Mouse (Mus musculus) ES-CJ7 (cell line): Measurements from ENCODE around the gene Ndufab1.

Experiments used
- DNase-seq: peaks from one replicate; pipeline ENCODE4 v3.0.0; 2011; ENCODE audit warnings: low read depth, low spot score

The Ndufab1 gene

DNA sequence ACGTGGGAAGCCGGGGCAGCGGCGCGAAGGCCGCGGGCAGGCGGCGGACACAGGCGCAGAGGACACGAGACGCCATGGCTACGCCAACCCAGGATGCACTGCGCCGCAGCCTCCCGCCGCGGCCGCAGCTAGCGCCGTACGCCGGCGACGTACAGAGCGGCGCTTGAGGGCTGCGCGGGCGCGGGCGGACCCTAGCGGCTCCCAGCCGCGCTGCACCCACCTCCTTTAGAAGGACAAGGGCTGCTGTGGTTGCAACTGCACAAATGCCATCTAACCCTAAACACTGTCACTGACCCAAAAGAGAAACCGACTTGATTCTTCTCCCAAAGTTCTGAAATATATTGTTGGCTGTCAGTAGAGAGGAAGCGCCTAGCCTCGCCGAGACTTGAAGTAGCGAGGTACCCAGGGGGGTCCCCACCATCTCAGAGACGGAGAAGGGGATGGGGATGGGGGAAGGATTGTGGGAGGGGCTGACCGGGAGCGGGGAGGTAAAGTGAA, at the start of gene Ndufab1:
Gene Ndufab1, minus strand, starts transcription at position 140 of the 498 bp plus-strand sequence.
- DNase-seq: peak; percentile 89

GRCm38 (mm10) chr7:122140991-122141390, 39.3 kb upstream of the Ndufab1 start:
- DNase-seq: no peak

DNA sequence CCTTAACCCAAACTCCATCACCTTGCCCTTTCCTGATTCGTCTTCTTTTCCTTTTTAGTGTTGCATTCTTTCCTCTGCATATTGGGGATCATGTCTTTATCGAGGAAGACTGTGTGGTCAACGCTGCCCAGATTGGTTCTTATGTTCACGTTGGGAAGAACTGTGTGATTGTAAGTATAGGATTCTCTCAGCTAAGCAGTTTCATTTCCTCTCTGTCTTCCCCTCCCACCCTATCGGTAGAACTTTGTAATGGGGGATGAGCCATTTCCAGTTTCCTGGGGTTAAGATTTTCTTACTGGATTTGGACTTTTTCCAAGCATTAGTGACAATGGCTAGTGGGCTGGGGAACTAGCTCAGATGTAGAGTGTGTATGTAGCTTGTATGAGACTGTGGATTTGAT, 36.5 kb upstream of the Ndufab1 start:
- no peak for DNase-seq

DNA sequence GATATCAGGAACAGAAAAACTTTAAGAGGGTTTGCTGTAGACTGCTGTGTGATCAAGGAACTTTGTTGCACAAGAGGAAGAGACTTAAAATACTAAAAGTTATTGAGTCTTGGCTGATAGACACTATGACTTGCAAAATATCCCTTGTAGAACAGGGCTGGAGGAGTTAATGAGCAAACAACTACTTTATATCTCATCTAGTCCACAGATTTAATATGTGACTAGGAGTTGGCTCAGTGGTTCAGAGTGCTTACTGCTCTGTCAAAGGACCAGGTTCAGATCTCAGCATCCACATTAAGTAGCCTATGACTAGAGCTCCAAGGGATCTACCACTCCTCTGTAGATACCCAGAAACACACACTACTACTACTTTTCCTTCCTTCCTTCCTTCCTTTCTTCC, 35.4 kb upstream of the Ndufab1 start:
- no peak for DNase-seq

- peak; percentile 68 for DNase-seq
These were observed 33.4 kb upstream of the Ndufab1 start for GRCm38 (mm10) chr7:122135070-122135469.

- DNase-seq: no peak
These were observed 31.6 kb upstream of the Ndufab1 start for GRCm38 (mm10) chr7:122133338-122133625.

DNA sequence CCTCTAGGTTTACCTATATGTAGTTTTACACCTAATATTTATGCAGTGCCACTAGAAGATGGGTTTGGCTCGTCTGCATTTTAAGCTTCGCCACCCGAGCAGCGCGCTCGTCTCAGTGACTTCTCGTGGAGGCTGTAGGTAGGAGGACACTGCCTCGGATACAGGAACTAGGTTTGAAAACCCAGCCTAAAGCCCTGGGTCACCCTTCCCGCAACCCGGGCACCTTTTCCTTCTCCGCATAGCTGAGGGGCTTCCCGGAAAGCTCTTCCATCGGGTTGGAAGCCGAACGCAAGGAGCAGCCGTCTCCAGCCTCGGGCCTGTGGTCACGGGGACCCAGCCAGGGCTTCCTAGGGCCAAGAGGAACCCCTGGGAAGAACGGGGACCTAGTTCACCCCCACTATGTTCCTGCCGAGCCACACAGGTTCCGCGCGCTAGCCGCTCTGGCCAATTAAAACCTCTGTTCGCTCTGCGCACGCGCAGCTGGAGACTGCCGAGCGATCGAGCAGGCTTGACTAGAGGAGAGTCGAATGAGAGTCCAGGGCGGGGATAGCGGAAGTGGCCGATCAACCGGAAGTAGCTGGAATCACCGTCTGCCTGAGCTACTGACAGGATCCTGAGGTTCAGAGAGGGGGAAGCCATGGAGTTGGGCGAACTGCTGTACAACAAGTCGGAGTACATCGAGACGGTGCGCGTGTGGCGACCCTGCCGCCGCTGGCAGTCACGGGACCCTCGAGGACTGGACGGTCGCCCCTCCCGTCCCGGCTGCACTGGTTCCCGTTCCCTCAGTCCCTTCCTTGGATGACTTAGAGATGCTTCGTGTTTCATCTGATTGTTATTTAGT, 31.0 kb upstream of the Ndufab1 start, which contains the start of the genes Palb2 and Dctn5:
Gene Palb2, minus strand, starts transcription at position 489 of the 841 bp plus-strand sequence.
Gene Dctn5, plus strand, starts transcription at position 545 of the 841 bp plus-strand sequence.
- DNase-seq: peak; percentile 96

- DNase-seq: no peak
These were observed 30.1 kb upstream of the Ndufab1 start for GRCm38 (mm10) chr7:122131834-122132233.

GRCm38 (mm10) chr7:122126946-122127345, 25.3 kb upstream of the Ndufab1 start:
- DNase-seq: no peak

DNA sequence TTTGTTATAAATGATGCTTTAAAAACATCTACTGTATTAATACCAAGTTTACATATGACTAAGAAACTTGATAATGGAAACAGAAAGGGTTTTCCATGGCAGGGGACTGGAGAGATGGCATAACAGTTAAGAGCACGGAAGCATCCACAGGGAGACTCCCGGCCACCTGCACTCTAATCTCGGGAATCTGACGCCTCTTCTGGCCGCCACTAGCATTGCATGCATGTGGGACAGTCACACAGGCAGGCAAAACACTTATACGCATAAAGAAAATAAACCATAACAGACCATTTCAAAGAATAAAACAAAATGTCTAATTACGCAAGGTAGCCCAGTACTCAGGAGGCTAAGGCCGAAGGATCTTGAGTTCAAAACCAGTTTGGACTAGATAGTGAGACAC, 23.9 kb upstream of the Ndufab1 start:
- peak; percentile 30 for DNase-seq

- DNase-seq: no peak
These were observed 21.8 kb upstream of the Ndufab1 start for GRCm38 (mm10) chr7:122123518-122123917.

GRCm38 (mm10) chr7:122108206-122108605, 6.5 kb upstream of the Ndufab1 start:
- no peak for DNase-seq

DNA sequence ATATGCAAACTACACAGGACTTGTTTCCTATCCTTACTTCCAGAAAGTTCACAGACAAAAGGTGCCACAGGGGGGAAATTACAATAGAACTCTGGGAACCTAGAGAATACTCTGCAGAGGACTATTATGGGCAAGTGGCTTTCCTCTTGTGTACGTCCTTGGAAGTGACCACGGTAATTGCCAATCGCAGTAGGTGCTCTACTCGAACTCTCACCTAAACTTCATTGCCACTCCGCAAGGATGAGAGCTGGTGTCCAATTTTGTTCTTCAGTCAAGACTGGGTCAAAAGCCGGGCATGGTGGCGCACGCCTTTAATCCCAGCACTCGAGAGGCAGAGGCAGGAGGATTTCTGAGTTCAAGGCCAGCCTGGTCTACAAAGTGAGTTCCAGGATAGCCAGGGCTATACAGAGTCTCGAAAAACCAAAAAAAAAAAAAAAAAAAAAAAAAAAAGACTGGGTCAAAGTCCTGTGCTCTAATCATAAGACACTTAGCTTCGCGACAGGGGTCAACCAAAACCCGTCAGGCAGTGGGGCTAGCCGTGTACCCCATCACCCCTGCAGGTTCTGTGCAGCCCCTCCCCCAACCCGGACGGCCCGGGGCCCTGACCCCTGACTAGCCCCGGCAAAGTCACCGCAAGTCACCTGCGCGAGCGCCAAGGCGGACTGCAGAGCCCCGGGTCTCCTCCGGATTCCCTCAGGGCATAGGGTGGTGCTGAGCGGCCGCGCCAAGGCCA, 506 bp downstream of the Ndufab1 start:
- DNase-seq: peak; percentile 42

DNA sequence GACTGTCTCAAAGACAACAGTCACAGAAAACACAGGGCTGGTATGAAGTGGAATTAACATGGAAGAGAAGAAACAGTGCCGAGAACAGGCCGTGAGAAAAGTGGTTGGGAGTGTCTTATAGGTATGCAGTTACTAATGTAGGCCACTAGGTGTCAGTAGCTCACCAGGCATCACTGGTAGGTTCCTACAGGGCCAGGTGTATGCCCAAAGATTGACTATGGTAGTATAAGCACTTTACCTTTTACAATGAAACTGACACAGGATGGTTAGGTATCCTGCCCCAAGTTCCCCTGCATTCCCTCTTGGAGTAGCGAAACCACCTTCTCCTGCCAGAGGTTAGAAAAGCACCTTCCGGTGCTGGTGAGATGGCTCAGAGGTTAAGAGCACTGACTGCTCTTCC, 2.5 kb downstream of the Ndufab1 start:
- DNase-seq: peak; percentile 87

GRCm38 (mm10) chr7:122098009-122098408, 3.7 kb downstream of the Ndufab1 start:
- no peak for DNase-seq

GRCm38 (mm10) chr7:122094564-122095330, 6.9 kb downstream of the Ndufab1 start:
- peak; percentile 71 for DNase-seq

DNA sequence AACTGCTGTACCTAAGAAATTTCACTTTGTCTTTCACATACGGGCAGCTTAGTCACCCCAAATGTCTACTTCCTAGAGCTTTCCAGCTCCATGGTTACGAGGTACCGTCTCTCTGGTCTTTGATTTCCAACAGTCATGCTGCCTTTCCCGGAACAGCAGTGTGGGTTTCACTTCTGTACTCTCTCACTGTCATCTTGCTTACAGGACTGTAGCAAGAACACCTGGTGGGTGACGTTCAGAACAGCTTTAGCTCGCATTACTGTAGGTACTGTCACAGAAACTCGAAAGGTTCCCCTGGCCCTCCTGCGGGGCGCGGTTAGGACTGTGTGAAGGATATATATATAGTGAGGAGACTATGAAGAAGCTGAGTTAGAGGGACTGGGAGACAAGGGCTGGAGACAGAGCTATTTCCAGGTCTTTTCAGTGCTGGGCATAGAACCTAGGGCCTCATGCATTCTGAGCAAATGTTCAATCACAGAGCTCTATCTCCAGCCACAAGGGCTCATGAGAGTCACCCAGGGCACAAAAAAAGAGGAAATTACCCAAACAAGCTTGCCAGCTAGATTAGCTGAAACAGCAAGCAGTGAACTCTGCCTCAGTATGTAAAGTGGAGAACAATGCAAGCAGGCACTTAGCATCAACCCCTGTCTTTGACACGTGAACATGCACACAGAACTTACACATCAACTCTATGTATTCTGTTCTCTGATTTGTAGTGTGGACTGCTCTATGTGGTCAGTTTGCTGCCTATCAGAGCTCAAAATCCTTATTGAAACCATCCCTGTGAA, 14.3 kb downstream of the Ndufab1 start:
- no peak for DNase-seq

DNA sequence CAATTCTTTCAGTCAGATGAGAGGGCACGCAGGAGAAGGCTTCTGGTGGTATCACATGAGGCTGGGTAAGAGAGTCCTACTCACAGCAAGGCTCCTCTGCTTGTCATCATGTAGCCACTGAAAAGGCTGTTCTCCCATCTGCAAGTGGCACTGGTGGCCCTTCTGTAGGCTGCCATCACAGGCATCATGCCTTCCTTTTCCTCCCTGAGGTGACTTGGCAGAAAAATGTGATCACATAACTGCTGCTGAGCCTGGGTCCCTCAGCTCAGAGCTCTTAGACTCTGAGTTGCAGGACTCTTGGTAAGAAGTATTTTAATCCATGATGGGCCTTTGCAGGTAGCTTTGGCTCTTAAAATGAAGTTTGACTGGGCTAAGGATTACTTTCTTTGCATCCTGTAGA, 20.6 kb downstream of the Ndufab1 start:
- DNase-seq: no peak

- DNase-seq: no peak
These were observed 21.7 kb downstream of the Ndufab1 start for GRCm38 (mm10) chr7:122079798-122080554.

- no peak for DNase-seq
These were observed 27.3 kb downstream of the Ndufab1 start for GRCm38 (mm10) chr7:122074374-122074773.
